Mouse (Mus musculus) midbrain, postnatal 0 days (tissue): ENCODE results near the gene Plgrkt. TPM values are rescaled to one million over a fixed set of nuclear protein-coding genes. Genes with fewer than 3 reads are reported as not detected.

Experiments used
- ATAC-seq: fragments of 200-750 bp; cut with Nextera tagmentation; 2 replicates; pipeline ENCODE4 v1.8.0; 2017; ENCODE audit warnings: moderate number of reproducible peaks, mild to moderate bottlenecking, moderate TSS enrichment, moderate library complexity; ENCODE audit not compliant: low FRiP score
- DNase-seq: peaks from one replicate; pipeline ENCODE4 v3.0.0-alpha.2; 2015; ENCODE audit warnings: low spot score
- H3K27ac ChIP-seq: fragments of 300-500 bp; sonication (generic); 2 replicates; pipeline ENCODE4 v1.5.1; 2014; ENCODE audit warnings: low read depth, mild to moderate bottlenecking, low read length, mixed read lengths
- H3K27me3 ChIP-seq: fragments of 300-500 bp; sonication (generic); 2 replicates; pipeline ENCODE4 v1.6.1; 2014; ENCODE audit warnings: low read length, control low read depth, mixed read lengths; ENCODE audit not compliant: insufficient read depth
- H3K36me3 ChIP-seq: fragments of 300-500 bp; sonication (generic); 2 replicates; pipeline ENCODE4 v1.6.1; 2014; ENCODE audit warnings: low read length, control low read depth, mixed read lengths; ENCODE audit not compliant: insufficient read depth
- H3K4me1 ChIP-seq: fragments of 300-500 bp; sonication (generic); 2 replicates; pipeline ENCODE4 v1.6.1; 2014; ENCODE audit warnings: mild to moderate bottlenecking, control low read depth, antibody characterized with exemption, low read length, mixed read lengths; ENCODE audit not compliant: insufficient read depth
- H3K4me2 ChIP-seq: fragments of 300-500 bp; sonication (generic); 2 replicates; pipeline ENCODE4 v1.6.1; 2014; ENCODE audit warnings: low read depth, mild to moderate bottlenecking, low read length, mixed read lengths; ENCODE audit not compliant: poor library complexity, severe bottlenecking
- H3K4me3 ChIP-seq: fragments of 300-500 bp; sonication (generic); 2 replicates; pipeline ENCODE4 v1.5.1; 2014; ENCODE audit warnings: low read depth, mild to moderate bottlenecking, low read length, moderate library complexity
- H3K9ac ChIP-seq: fragments of 300-500 bp; sonication (generic); replicated peaks from 2 replicates; pipeline ENCODE4 v1.6.1; 2014; ENCODE audit warnings: mild to moderate bottlenecking, low read length, moderate library complexity, mixed read lengths; ENCODE audit not compliant: poor library complexity, severe bottlenecking
- H3K9me3 ChIP-seq: fragments of 300-500 bp; sonication (generic); 2 replicates; pipeline ENCODE4 v1.6.1; 2016; ENCODE audit warnings: low read length, control low read depth
- CTCF ChIP-seq: IDR thresholded peaks from 2 replicates; pipeline ENCODE4 v1.5.1; 2016; ENCODE audit warnings: antibody characterized with exemption, mild to moderate bottlenecking
- WGBS: fragments of 180-500 bp; shearing (Covaris S2); extraction: QIAGEN DNeasy Blood & Tissue Kit; methylation state at CpG from one replicate; pipeline ENCODE4 v1.1.7; 2014; 5-methylcytosine and 5-hydroxymethylcytosine counted together
- polyA plus RNA-seq: library from polyadenylated mRNA; unstranded; fragments of >200 nt; fragmentation: Nextera tagmentation; extraction: Ambion mirVana; gene quantifications from 2 replicates; pipeline ENCODE4 v1.2.1, GENCODE M21; 2015
- total RNA-seq: library from RNA; depleted of rRNA; stranded (reverse); fragments of >200 nt; gene quantifications from 2 replicates; pipeline ENCODE4 v1.2.3, GENCODE M21; 2014

Gene Plgrkt
- total and polyA plus RNA-seq, 2 experiments from 2014 or later, result 26.4 to 61.9 TPM

DNA sequence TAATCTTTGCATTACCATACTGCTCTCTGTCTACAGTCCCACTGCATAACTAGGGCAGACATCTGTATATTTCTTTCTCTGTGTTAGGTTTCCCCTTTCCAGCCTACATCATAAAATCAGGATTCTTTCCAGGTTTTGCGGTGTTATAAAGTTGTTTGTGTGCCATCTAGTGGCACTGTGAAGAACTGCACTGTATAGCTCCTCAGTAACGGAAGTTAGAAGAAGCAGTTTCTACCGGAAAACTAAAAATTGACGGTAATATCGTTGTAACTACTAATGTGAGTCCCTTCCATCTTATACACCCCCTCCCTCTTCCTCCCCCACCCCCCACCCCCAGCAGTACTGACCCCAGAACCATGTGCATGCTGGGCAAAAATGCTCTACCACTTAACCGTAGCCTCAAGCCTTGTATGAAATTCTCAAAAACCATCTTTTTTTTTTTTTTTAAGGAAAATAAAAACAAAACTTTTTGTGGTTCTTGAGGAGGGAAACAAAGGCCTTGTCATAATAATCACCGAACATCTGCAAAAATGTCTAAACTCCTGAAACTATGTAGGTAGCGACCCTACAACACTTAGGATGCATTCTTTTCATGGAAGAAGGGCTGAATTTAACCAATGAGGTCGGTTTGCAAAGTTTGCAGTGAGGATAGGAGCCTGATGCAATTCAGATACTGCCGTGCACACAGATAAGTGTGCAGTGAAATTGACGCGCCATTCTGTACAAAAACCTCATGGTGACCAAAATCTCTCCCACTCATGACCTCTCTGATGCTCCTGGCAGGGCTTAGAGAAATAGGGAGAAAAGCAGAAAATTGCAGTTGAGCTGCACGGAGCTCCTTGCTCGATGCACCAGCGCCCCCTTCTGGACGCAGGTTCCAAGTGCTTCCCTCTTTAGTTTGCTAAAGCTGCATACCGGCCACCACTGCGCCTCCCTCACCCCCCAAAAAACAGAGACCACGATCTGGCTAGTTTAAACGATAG, 12.0 kb downstream of the Plgrkt start:
- 4% methylated on average over 20 of the region's 20 CpGs for WGBS
- no peak overlapping the region for H3K4me3 ChIP-seq
- DNase-seq, result peak; percentile 87
- H3K27ac ChIP-seq, result no peak overlapping the region
- H3K9me3 ChIP-seq, result no peaks in the 10 kb centered on the region
- peak overlapping the region; percentile 32 for H3K4me2 ChIP-seq
- no peaks in the 10 kb centered on the region for H3K27me3 ChIP-seq
- peak; percentile 76 for ATAC-seq
- H3K9ac ChIP-seq, result no peak overlapping the region
- H3K36me3 ChIP-seq, result peaks cover 7% of the 10 kb centered on the region
- TF ChIP-seq CTCF, result peak; percentile 90
- no peaks in the 10 kb centered on the region for H3K4me1 ChIP-seq

DNA sequence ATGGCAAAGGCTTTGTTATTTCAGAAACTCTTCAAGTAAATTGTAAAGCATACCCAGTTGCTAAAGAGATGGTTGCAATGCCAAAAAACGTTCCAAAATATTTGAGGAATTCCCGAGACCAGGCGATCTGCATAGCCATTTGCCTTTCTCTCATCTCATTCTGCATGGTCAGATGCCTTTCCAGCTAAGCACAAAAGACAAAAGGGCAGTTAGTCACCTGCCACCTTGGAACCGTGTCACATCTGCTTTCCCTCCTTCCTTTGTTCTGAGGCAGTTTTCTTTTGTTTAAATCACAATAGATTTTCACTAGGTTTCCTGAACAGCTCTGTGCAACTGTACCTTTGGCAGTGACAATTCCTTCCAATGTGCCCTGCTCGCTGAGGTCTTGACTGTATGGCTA, 16.2 kb downstream of the Plgrkt start:
- WGBS, result 47% methylated on average over 5 of the region's 5 CpGs
- ATAC-seq (no peak), DNase-seq (no peak)
- Histone ChIP-seq H3K4me3 (no peak overlapping the region), H3K27me3 (no peaks in the 10 kb centered on the region), H3K9ac (no peak overlapping the region), H3K4me1 (no peaks in the 10 kb centered on the region), H3K9me3 (no peaks in the 10 kb centered on the region), H3K27ac (no peak overlapping the region), H3K36me3 (peaks cover 5% of the 10 kb centered on the region), H3K4me2 (no peak overlapping the region)
- no peak for TF ChIP-seq CTCF

DNA sequence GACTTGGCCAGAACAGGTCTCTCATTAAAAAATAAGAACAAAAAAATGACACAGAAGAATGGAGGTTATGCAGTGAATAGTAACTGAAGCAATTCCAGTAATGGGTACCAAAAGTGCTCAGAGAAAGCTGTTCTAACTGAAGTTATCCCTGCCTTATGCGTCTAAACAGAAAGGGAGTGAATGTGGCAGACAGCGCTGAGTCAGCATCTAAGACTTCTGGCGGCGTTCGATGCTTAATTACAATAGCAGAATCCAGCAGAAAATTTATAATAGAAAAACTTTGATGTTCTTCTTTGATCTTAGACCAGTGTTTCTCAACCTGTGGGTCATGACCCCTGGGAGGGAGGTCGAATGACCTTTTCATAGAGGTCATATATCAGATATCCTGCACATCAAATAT, 21.6 kb downstream of the Plgrkt start:
- Histone ChIP-seq H3K4me2 (no peak overlapping the region), H3K9ac (no peak overlapping the region), H3K27me3 (no peaks in the 10 kb centered on the region), H3K36me3 (peaks cover 5% of the 10 kb centered on the region), H3K9me3 (no peaks in the 10 kb centered on the region), H3K27ac (no peak overlapping the region), H3K4me1 (no peaks in the 10 kb centered on the region), H3K4me3 (no peak overlapping the region)
- DNase-seq (no peak), ATAC-seq (no peak)
- WGBS, result 77% methylated on average over 6 of the region's 6 CpGs
- no peak for TF ChIP-seq CTCF

DNA sequence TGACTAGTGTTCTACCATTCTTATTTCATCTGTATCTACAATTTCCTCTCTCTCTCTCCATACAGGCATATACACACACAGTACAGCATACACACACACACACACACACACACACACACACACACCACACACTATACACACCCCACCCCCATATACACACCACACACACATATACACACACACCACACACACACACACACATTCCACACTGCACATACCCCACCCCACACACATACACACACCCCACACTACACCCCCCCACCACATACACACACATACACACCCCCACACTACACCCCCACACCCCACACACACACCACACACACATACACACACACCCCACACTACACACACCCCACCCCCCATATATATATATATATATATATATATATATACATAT, 22.3 kb downstream of the Plgrkt start:
- H3K9me3 ChIP-seq, result no peaks in the 10 kb centered on the region
- no peak overlapping the region for H3K4me3 ChIP-seq
- TF ChIP-seq CTCF, result no peak
- H3K36me3 ChIP-seq, result peaks cover 2% of the 10 kb centered on the region; the same call in 1 of the 2 replicates
- no peaks in the 10 kb centered on the region for H3K27me3 ChIP-seq
- no peak for ATAC-seq
- no peaks in the 10 kb centered on the region for H3K4me1 ChIP-seq
- H3K4me2 ChIP-seq, result no peak overlapping the region
- no peak overlapping the region for H3K9ac ChIP-seq
- no peak for DNase-seq
- no peak overlapping the region for H3K27ac ChIP-seq

DNA sequence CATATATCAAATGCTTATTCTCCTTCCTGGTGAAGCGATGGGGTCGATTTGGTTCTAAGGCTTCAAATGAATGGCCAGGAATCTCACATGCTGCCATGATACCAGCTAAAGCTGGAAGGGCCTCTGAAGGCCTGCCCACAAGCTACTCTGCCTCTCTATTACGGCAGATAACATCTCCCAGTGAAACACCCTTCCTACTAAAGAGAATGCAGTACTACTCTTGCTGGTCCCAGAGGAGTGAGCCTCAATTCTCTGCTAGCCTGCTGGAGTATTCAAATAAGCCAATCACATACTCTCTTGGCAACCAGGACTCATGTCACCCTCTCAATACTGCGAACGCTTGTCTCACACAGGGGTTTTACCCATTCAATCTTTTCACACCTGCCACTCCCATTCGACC, 24.9 kb downstream of the Plgrkt start:
- ATAC-seq (no peak), DNase-seq (no peak)
- Histone ChIP-seq H3K4me1 (no peaks in the 10 kb centered on the region), H3K27me3 (no peaks in the 10 kb centered on the region), H3K9me3 (no peaks in the 10 kb centered on the region), H3K36me3 (no peaks in the 10 kb centered on the region), H3K4me2 (no peak overlapping the region), H3K9ac (no peak overlapping the region), H3K4me3 (no peak overlapping the region), H3K27ac (no peak overlapping the region)
- WGBS, result 90% methylated on average over 6 of the region's 6 CpGs
- no peak for TF ChIP-seq CTCF

DNA sequence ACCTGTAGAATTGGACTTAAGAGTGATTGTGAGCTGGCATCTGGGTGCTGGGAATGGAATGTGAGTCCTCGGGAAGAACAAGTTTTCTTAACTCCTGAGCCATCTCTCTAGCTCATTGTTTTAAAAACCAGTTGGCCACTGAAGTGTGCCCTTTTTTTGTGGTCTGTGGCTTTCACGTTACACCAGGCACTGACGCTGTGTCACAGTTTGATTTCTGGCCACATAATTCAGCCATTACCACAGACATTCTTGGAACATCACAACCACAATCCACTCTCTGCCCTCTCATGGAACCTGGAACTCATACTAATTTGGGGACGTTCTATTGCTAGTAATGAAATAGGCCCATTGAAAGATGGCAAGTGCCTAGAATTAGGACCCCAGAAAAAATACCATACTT, 26.2 kb downstream of the Plgrkt start:
- DNase-seq (no peak), ATAC-seq (no peak)
- Histone ChIP-seq H3K27me3 (no peaks in the 10 kb centered on the region), H3K4me3 (no peak overlapping the region), H3K36me3 (no peaks in the 10 kb centered on the region), H3K4me1 (no peaks in the 10 kb centered on the region), H3K9ac (no peak overlapping the region), H3K9me3 (no peaks in the 10 kb centered on the region), H3K27ac (no peak overlapping the region), H3K4me2 (no peak overlapping the region)
- WGBS, result 87% methylated on average over 4 of the region's 4 CpGs
- no peak for TF ChIP-seq CTCF
